Mouse (Mus musculus) lung, embryonic 14.5 days (tissue): ENCODE measurements around the gene Abhd10. TPM values are rescaled to one million over a fixed set of nuclear protein-coding genes. Genes with fewer than 3 reads are reported as not detected.
A peak's percentile ranks its signal among the peaks of the same experiment; 100 is the strongest.

Experiments
- ATAC-seq: fragments of 200-750 bp; cut with Nextera tagmentation; 2 replicates; pipeline ENCODE4 v1.8.0; 2017; ENCODE audit warnings: mild to moderate bottlenecking, moderate TSS enrichment, moderate library complexity; ENCODE audit not compliant: insufficient read depth
- DNase-seq: peaks from one replicate; pipeline ENCODE4 v3.0.0-alpha.2; 2015
- H3K27ac ChIP-seq: fragments of 300-500 bp; sonication (generic); 2 replicates; pipeline ENCODE4 v1.5.1; 2014; ENCODE audit warnings: low read depth, mild to moderate bottlenecking, moderate library complexity
- H3K27me3 ChIP-seq: fragments of 300-500 bp; sonication (generic); 2 replicates; pipeline ENCODE4 v1.6.1; 2014; ENCODE audit warnings: low read length, control low read depth; ENCODE audit not compliant: insufficient read depth
- H3K36me3 ChIP-seq: fragments of 300-500 bp; sonication (generic); 2 replicates; pipeline ENCODE4 v1.6.1; 2014; ENCODE audit warnings: control low read depth; ENCODE audit not compliant: insufficient read depth
- H3K4me1 ChIP-seq: fragments of 300-500 bp; sonication (generic); 2 replicates; pipeline ENCODE4 v1.6.1; 2014; ENCODE audit warnings: antibody characterized with exemption, control low read depth; ENCODE audit not compliant: insufficient read depth
- H3K4me2 ChIP-seq: fragments of 300-500 bp; sonication (generic); 2 replicates; pipeline ENCODE4 v1.6.1; 2014; ENCODE audit warnings: mild to moderate bottlenecking
- H3K4me3 ChIP-seq: fragments of 300-500 bp; sonication (generic); 2 replicates; pipeline ENCODE4 v1.5.1; 2014; ENCODE audit warnings: low read depth, low read length
- H3K9ac ChIP-seq: fragments of 300-500 bp; sonication (generic); 2 replicates; pipeline ENCODE4 v1.6.1; 2014
- H3K9me3 ChIP-seq: fragments of 300-500 bp; sonication (generic); 2 replicates; pipeline ENCODE4 v1.6.1; 2016; ENCODE audit warnings: low read depth, low read length, control low read depth
- CTCF ChIP-seq: IDR thresholded peaks from 2 replicates; pipeline ENCODE4 v1.5.1; 2016; ENCODE audit warnings: antibody characterized with exemption, low read depth
- WGBS: fragments of 180-500 bp; shearing (Covaris S2); extraction: QIAGEN DNeasy Blood & Tissue Kit; methylation state at CpG from one replicate; pipeline ENCODE4 v1.1.7; 2014; 5-methylcytosine and 5-hydroxymethylcytosine counted together
- polyA plus RNA-seq: library from polyadenylated mRNA; unstranded; fragments of >200 nt; fragmentation: Nextera tagmentation; extraction: Ambion mirVana; gene quantifications from 2 replicates; pipeline ENCODE4 v1.2.1, GENCODE M21; 2014

Abhd10 gene
- polyA plus RNA-seq, 1 experiment from 2014 or later, result 39.6 TPM

DNA sequence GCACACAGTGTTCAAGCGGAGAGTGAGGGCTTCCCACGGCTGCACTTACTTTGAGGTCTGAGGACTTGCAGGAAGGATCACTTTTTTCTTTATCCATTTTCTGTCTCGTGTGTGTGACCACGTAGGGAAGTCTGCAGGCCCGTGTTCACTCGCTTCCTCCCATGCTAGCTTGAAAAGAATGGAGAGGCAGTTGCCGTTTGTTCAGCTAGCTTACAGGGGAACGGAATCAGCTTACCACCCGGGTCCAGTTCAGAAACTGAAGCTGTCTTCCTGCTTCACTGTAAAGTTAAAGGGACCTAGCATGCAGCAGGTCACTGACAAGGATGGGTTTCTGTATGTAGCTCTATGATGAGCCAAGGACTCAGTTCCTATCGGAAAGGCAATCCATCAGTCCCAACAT is 49.2 kb downstream of the Abhd10 start, which contains the start of gene Tmprss7:
TSS of gene Tmprss7 (minus strand) at position 101 of the 400 bp plus-strand sequence.
- no peak for TF ChIP-seq CTCF
- Histone ChIP-seq H3K9ac (no peak within 1 kb of the TSS), H3K36me3 (no peaks in the 10 kb centered on the region), H3K4me1 (no peaks in the 10 kb centered on the region), H3K4me3 (no peak within 1 kb of the TSS), H3K9me3 (no peaks in the 10 kb centered on the region), H3K4me2 (no peak within 1 kb of the TSS), H3K27ac (no peak within 1 kb of the TSS), H3K27me3 (no peaks in the 10 kb centered on the region)
- WGBS, result 64% methylated on average over 10 of the region's 10 CpGs
- ATAC-seq (no peak), DNase-seq (no peak)

DNA sequence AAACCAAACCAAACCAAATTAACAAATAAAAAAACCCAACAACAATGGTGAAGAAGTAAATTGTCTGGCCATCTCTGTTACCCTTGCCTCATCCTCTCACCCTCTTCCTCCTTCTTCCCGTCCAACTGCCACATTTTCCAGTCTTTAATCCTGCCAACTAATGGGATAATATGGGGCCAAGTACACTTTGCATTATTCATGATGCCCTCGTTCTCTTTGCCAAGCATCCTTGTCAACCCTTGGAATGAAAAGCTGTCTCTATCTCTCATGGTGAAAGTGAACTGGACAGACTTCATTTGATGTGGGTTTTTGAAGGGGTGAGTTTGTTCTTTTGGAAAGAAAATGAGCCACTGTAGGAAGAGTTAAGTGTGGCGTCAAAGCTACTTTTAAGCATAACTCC is 49.9 kb downstream of the Abhd10 start:
- Histone ChIP-seq H3K27me3 (no peaks in the 10 kb centered on the region), H3K4me1 (no peaks in the 10 kb centered on the region), H3K9ac (no peak overlapping the region), H3K4me2 (no peak overlapping the region), H3K27ac (no peak overlapping the region), H3K9me3 (no peaks in the 10 kb centered on the region), H3K36me3 (no peaks in the 10 kb centered on the region), H3K4me3 (no peak overlapping the region)
- DNase-seq, result no peak
- no peak for TF ChIP-seq CTCF
- 74% methylated on average over 3 of the region's 3 CpGs for WGBS
- ATAC-seq, result no peak

DNA sequence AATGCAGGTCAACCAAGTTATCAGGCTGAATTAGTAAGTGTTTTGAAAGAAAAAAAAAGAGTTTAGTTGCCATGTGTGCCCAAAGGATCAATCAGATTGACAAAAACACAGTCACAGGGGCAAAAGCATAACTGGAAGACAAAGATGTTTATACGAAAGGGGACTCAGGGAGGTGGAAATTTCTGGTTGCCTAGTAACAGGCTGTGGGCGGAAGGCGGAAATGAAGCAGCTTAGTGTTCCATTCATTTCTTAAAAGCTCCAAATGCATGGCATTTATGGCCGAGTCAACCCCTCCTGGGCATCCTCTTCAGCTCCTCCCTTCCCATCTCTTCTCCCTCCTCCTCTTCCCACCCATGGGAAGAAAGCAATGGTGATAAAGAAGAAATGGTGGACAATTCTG is 52.6 kb downstream of the Abhd10 start:
- H3K4me3 ChIP-seq, result no peak overlapping the region
- H3K36me3 ChIP-seq, result no peaks in the 10 kb centered on the region
- no peaks in the 10 kb centered on the region for H3K9me3 ChIP-seq
- TF ChIP-seq CTCF, result no peak
- ATAC-seq, result no peak; the same call in 1 of the 2 replicates
- H3K27ac ChIP-seq, result no peak overlapping the region
- 18% methylated on average over 4 of the region's 4 CpGs for WGBS
- H3K4me2 ChIP-seq, result no peak overlapping the region
- H3K9ac ChIP-seq, result no peak overlapping the region
- peak; percentile 67 for DNase-seq
- H3K4me1 ChIP-seq, result no peaks in the 10 kb centered on the region
- no peaks in the 10 kb centered on the region for H3K27me3 ChIP-seq

DNA sequence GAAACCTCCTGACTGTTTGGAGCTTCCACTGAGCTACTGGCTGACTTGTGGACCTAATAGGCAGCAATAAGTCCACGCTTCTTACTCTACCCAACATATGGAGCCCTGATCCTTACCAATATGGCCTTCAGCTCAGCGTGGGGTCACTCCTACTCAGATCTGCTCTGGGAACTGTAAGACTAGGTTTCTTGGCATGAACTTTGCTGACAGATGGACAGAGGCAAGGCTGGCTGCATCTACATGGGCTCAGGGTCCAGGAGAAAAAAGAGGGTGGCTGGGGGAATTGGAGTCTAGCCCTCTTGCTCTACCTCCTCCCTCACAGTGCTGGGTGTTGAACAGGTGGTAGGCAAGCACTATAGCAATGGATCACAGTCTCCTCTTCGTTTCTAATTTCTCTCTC is 55.9 kb downstream of the Abhd10 start:
- Histone ChIP-seq H3K27ac (no peak overlapping the region), H3K36me3 (no peaks in the 10 kb centered on the region), H3K4me1 (no peaks in the 10 kb centered on the region), H3K9me3 (no peaks in the 10 kb centered on the region), H3K4me2 (no peak overlapping the region), H3K4me3 (no peak overlapping the region), H3K27me3 (no peaks in the 10 kb centered on the region), H3K9ac (no peak overlapping the region)
- 70% methylated on average over 3 of the region's 3 CpGs for WGBS
- ATAC-seq, result no peak
- TF ChIP-seq CTCF, result no peak
- no peak for DNase-seq

DNA sequence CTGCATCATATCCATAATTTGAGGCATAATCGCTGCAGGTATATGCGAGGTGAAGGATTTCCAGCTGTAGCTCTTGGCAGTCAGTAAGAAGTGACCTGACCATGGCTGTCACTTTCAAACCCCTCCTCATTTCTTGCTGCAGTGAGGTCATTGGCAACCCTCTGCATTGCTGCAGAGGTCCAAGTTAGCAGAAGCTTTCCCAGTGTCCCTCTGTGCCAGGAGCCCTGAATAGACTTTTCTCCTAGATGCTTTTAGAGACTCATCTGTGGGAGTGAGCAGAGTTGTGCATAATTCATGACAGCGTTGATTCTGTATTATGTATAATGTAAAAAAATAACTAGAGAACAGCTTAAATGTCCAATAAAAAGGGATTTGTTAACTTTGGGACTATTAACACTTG is 57.5 kb downstream of the Abhd10 start:
- H3K27me3 ChIP-seq, result no peaks in the 10 kb centered on the region
- ATAC-seq, result 0 out of 2 replicates have a peak, but pooled peaks have one; percentile 28
- no peak overlapping the region for H3K4me2 ChIP-seq
- no peak for TF ChIP-seq CTCF
- no peaks in the 10 kb centered on the region for H3K9me3 ChIP-seq
- no peak overlapping the region for H3K9ac ChIP-seq
- DNase-seq, result no peak
- H3K36me3 ChIP-seq, result no peaks in the 10 kb centered on the region
- H3K27ac ChIP-seq, result no peak overlapping the region
- H3K4me3 ChIP-seq, result no peak overlapping the region
- 58% methylated on average over 3 of the region's 3 CpGs for WGBS
- no peaks in the 10 kb centered on the region for H3K4me1 ChIP-seq

DNA sequence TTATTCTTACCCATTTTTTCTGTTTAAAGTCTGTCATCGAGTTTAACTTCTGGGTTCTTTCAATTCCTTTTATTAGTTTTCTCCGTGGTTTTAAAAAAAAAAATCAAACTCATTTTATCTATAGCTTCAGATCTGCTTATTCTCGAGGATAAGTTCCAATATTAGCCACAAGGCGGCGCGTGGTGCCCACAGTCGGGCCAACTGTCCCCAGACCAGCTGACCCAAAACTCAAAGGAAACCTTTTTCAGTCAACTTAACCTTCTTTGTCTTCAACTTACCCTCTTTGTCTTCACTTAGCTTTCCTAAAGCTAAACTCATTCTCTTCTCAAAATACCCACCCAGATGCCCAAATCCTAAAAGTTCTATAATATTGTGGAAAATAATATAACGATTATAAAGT is 57.9 kb downstream of the Abhd10 start:
- Histone ChIP-seq H3K36me3 (no peaks in the 10 kb centered on the region), H3K9me3 (no peaks in the 10 kb centered on the region), H3K27ac (no peak overlapping the region), H3K27me3 (no peaks in the 10 kb centered on the region), H3K4me3 (no peak overlapping the region), H3K4me2 (no peak overlapping the region), H3K9ac (no peak overlapping the region), H3K4me1 (no peaks in the 10 kb centered on the region)
- peak; percentile 84 for TF ChIP-seq CTCF
- WGBS, result 14% methylated on average over 8 of the region's 8 CpGs
- peak; percentile 44; the same call in 1 of the 2 replicates for ATAC-seq
- DNase-seq, result peak; percentile 91

Other genes starting within 250 kb of the Abhd10 start
- gene Gm609, start 250.0 kb downstream of the Abhd10 start, polyA plus RNA-seq, result not detected in 2 replicates
- not detected in 2 replicates for gene Gm17783, start 210.9 kb downstream of the Abhd10 start, polyA plus RNA-seq
- gene Slc9c1, start 207.6 kb downstream of the Abhd10 start, polyA plus RNA-seq, result not detected in 2 replicates
- 0.13 and 0.46 TPM in 2 replicates for gene Gcsam, start 132.6 kb downstream of the Abhd10 start, polyA plus RNA-seq
- 0.18 and 0.68 TPM in 2 replicates for gene BC016579, start 88.9 kb downstream of the Abhd10 start, polyA plus RNA-seq
- gene Tmprss7, start 49.3 kb downstream of the Abhd10 start, polyA plus RNA-seq, result 0.11 TPM in 1 of 2 replicates, not detected in the other
- gene Tagln3, start 18.3 kb downstream of the Abhd10 start, polyA plus RNA-seq, result 5.1 and 5.2 TPM in 2 replicates
- gene Phldb2, start 210.6 kb upstream of the Abhd10 start, polyA plus RNA-seq, result 47.3 and 48.0 TPM in 2 replicates